Mouse (Mus musculus) gastrocnemius, adult 2 months (tissue): ENCODE data around the gene Gm12216. TPM values are rescaled to one million over a fixed set of nuclear protein-coding genes. Genes with fewer than 3 reads are reported as not detected.

Experiments used
- DNase-seq: peaks from one replicate; pipeline ENCODE4 v3.0.0; 2022
- H3K27ac ChIP-seq: fragments of 200-600 bp; 2 replicates; pipeline ENCODE4 v1.8.1; 2022; ENCODE audit warnings: mild to moderate bottlenecking
- H3K4me3 ChIP-seq: fragments of 200-600 bp; 2 replicates; pipeline ENCODE4 v1.8.1; 2022; ENCODE audit warnings: mild to moderate bottlenecking, moderate library complexity
- CTCF ChIP-seq: fragments of 200-600 bp; IDR thresholded peaks from 2 replicates; pipeline ENCODE4 v1.8.1; 2022; ENCODE audit warnings: antibody characterized with exemption, mild to moderate bottlenecking, moderate library complexity
- intact Hi-C: fragments of 180-260 bp; cut with DNase I; formaldehyde crosslinking; loops from one replicate; pipeline ENCODE4 v1.15.1; 2025
- total RNA-seq, 2 experiments: library from RNA; stranded (reverse); gene quantifications; 2 replicates each; pipeline ENCODE4 v1.2.3; 2021

The Gm12216 gene
- total RNA-seq, 2 experiments from 2014 or later, result 0.87 to 1.4 TPM

DNA sequence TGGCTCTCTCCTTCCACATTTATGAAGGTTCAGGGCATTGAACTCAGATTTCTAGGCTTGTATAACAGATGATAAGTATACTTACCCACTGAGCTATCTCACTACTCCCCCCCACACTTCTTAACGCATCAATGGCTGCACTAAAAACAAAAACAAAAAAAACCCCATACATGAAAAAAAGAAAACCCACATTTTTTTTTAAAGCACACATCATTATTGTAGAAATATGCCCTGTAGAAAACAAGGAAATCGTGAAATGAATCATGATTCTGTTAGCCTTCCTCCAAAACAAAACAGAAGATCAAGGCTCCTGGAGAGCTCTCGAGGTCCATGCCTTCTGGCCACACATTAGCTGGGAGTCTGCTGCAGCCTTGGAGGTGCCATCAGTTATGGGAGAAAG lies 47.7 kb downstream of the Gm12216 start:
- DNase-seq, result no peak
- Histone ChIP-seq H3K4me3 (no peak overlapping the region), H3K27ac (peak overlapping the region; percentile 3; the same call in 1 of the 2 replicates)
- no peak for TF ChIP-seq CTCF
- intact Hi-C loops, result no loop called here

GRCm38 (mm10) chr11:53810749-53811148 lies 48.3 kb downstream of the Gm12216 start:
- no peak for TF ChIP-seq CTCF
- DNase-seq, result no peak
- intact Hi-C loops, result no loop called here
- no peak overlapping the region for H3K4me3 ChIP-seq
- 0 out of 2 replicates have a peak overlapping the region, but pooled peaks have one; percentile 6 for H3K27ac ChIP-seq

GRCm38 (mm10) chr11:53810156-53810555 lies 48.9 kb downstream of the Gm12216 start:
- no peak overlapping the region for H3K4me3 ChIP-seq
- H3K27ac ChIP-seq, result no peak overlapping the region
- intact Hi-C loops, result no loop called here
- DNase-seq, result no peak
- no peak for TF ChIP-seq CTCF

DNA sequence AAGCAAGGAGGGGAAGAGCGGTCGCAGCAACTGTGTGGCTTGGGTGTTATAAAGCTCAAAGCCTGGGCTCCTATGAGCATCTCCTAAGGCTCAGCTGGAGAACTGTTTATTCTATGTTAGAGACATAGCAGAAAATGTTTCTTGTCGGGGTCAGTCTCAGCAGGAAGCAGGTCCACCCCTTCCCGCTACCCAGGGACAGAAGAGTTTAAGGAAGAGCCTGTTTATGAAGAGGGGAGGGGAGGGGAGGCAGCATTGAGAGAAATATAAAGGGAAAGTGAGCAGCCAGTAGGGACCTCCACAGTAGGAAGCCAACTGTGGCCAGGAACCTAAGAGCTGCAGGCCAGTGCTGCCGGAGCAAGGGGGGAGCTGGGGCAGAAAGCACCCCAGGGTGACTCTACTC lies 49.7 kb downstream of the Gm12216 start:
- intact Hi-C loops, result no loop called here
- no peak for DNase-seq
- Histone ChIP-seq H3K4me3 (no peak overlapping the region), H3K27ac (peak overlapping the region; percentile 31)
- no peak for TF ChIP-seq CTCF

DNA sequence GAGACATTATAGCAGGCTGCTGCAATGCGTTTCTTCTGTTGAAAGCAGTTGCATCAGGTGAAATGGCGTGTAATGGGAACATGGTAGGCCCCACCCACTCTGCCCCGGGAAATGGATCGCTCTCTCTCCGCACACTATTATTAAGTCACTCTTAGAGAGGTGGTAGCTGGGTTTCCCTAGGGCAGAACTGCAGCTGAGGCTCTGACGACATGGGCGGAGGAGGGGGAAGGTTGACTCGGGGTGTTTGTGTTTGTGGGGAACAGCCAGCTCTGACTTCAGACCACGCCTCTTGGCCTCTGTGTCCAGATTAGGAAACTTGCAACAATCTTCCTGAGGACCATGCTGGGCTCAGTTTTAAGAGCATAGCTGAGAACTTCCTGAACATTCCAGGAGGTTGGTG lies 53.3 kb downstream of the Gm12216 start:
- intact Hi-C loops, result no loop called here
- H3K27ac ChIP-seq, result peak overlapping the region; percentile 75
- DNase-seq, result peak; percentile 85
- peak overlapping the region; percentile 16; the same call in 1 of the 2 replicates for H3K4me3 ChIP-seq
- TF ChIP-seq CTCF, result no peak

DNA sequence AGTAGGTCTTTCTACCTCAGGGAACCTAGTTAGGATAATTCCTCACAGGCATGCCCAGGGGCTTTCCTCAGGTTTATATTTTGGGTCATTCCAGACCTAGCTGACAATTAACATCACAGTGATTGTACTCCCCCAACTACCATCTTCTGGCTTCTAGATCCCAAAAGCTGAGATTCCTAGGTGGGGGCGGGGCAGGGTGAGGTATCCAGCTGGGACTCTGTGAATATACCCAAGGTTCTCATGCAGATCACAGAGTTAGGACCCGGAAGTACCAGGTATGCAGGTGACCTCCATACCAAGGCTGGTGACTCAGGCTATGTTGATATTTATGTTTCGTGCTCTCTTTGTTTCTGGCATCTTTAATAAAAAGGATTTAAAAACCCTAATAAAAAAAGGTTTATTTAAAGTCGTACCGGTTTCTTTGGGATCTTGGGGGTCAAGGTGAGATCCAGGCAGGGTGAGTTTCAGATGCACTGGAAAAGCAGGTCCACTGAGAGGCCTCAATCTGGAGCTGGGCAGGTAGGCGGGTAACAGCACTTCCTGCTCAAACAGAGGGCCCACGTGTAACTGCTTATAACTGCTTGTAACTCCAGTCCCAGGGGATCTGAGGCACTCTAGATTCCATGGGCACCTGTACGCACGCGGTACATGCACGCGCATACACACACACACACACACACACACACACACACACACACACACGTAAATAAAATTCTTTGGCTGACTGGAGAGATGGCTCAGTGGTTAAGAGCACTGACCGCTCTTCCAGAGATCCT lies 54.3 kb downstream of the Gm12216 start:
- no peak overlapping the region for H3K27ac ChIP-seq

DNA sequence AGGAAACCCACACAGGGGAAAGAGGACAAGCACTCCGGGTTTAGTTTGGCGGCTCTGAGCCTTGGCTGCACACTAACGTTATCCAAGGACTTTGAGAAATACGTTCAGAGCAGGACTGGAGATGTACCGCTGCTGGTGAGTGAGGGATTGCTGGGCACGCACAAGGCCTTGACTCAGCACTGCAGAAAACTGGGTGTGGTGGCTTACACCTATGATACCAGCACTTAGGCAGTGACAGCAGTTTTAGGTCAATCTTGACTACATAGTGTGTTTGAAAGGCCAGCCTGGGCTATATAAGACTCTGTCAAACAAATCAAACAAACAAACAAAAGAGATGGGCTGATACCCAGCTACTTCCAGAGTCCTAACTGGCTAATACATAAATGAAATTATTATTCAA lies 55.6 kb downstream of the Gm12216 start:
- H3K4me3 ChIP-seq, result no peak overlapping the region
- intact Hi-C loops, result no loop called here
- TF ChIP-seq CTCF, result no peak
- no peak overlapping the region for H3K27ac ChIP-seq
- no peak for DNase-seq

More for the DNA sequence above, 54.3 kb downstream of the Gm12216 start:
- H3K4me3 ChIP-seq, result no peak overlapping the region
- intact Hi-C loops, result no loop called here
- no peak for DNase-seq
- TF ChIP-seq CTCF, result no peak

DNA sequence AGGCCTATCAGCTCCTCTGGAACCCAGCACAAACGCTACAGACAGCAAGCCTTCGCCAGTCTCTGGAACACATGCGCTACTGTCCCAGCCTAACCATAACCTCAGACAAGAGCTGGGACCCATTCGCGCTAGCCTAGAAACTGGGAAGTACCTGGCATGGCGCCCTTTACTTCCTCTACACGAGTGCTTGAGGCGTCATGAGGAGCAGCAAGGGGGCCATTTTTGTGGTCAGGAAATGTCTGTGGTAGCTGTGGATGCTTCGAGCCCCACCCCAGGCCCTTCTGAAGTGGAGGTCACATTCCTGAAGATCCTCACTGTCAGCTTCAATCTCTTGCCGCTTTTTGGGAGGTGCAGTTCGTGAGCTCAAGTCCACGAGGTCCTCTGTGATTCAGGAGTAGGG lies 56.0 kb downstream of the Gm12216 start:
- DNase-seq, result no peak
- H3K4me3 ChIP-seq, result no peak overlapping the region
- intact Hi-C loops, result no loop called here
- TF ChIP-seq CTCF, result no peak
- H3K27ac ChIP-seq, result no peak overlapping the region

DNA sequence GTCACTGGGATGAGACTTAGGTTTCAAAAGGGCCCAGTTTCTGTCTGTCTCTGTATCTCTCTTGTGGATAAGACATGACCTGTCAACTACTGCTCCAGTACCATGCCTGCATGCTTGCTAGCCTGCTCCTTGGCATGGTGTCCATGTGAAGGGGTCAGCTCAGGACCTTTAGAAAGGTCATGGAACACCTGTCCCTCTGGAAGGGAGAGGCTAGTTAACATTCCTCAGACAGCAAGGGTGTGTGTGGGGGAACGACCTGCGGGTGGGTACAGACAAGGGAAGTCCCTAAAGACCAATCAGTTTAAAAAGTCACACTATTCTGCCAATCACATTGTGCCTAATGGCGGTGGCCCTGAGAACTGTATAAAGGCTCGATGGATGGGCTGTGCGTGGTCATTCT lies 58.1 kb downstream of the Gm12216 start:
- Histone ChIP-seq H3K27ac (no peak overlapping the region), H3K4me3 (no peak overlapping the region)
- intact Hi-C loops, result no loop called here
- no peak for TF ChIP-seq CTCF
- no peak for DNase-seq

GRCm38 (mm10) chr11:53800036-53800435 lies 59.0 kb downstream of the Gm12216 start:
- peak overlapping the region; percentile 46; the same call in 1 of the 2 replicates for H3K27ac ChIP-seq
- no peak for TF ChIP-seq CTCF
- DNase-seq, result no peak
- intact Hi-C loops, result no loop called here
- H3K4me3 ChIP-seq, result no peak overlapping the region

- no peak for DNase-seq
- no peak for TF ChIP-seq CTCF
- Histone ChIP-seq H3K4me3 (no peak overlapping the region), H3K27ac (peak overlapping the region; percentile 84; the same call in 1 of the 2 replicates)
- intact Hi-C loops, result no loop called here
Observed at GRCm38 (mm10) chr11:53798041-53798711, 60.9 kb downstream of the Gm12216 start.

DNA sequence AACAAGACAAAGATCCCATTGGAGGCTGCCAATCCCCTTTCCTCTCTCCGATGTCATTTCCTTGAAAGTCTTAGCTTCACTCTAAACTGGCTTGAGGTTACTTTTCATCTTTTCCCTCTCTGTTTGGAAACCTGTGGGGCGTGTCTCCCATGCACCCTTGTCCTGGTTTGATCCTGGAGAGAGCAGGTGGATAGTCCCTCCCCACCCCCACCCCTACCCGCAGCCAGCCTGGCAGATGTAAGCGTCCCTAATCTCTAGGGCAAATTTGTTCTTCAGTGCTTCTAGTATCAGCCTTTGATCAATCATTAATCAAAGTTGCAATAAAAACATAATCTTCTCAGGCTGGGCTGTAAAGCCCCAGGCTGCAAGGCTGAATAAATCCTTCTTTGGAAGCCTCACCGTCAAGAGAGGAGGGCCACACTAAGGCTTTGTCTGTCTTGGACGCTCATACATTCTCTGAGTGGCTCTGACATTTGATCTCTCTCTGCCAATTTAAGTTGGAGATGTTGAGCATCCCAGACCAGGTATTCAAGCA lies 61.6 kb downstream of the Gm12216 start:
- peak overlapping the region; percentile 84 for H3K27ac ChIP-seq
- intact Hi-C loops, result no loop called here
- peak overlapping the region; percentile 52; the same call in 1 of the 2 replicates for H3K4me3 ChIP-seq
- no peak for DNase-seq
- TF ChIP-seq CTCF, result no peak
